Mouse (Mus musculus): ENCODE measurements around the gene Gm10778. TPM values are rescaled to one million over a fixed set of nuclear protein-coding genes. Genes with fewer than 3 reads are reported as not detected.

Gene Gm10778
- polyA plus RNA-seq, 1 experiment from 2014 or later = 8.7 TPM

GRCm38 (mm10) chr10:81605666-81605973, 43.2 kb upstream of the Gm10778 start:
- Histone ChIP-seq H3K4me3 (ENCODE audit: low read depth, low read length) (peak overlapping the region; percentile 55), H3K9ac (replicated peaks; ENCODE audit: low read depth, low read length) (peak overlapping the region; percentile 47), H3K4me1 (ENCODE audit: control insufficient read depth, insufficient read depth, low read length) (peaks cover 12% of the 10 kb centered on the region), H3K36me3 (ENCODE audit: control insufficient read depth, insufficient read depth, low read length) (no peaks in the 10 kb centered on the region), H3K27me3 (ENCODE audit: control insufficient read depth, insufficient read depth, low read length) (no peaks in the 10 kb centered on the region), H3K27ac (ENCODE audit: low read depth, low read length) (peak overlapping the region; percentile 91), H3K4me2 (ENCODE audit: low read depth, low read length) (peak overlapping the region; percentile 71), H3K9me3 (ENCODE audit: control insufficient read depth, low read length) (no peaks in the 10 kb centered on the region)
- ATAC-seq (ENCODE audit: low read depth) = peak; percentile 22
- 3% methylated on average over 14 of the region's 14 CpGs for WGBS

- H3K27me3 ChIP-seq (ENCODE audit: control insufficient read depth, insufficient read depth, low read length) = no peaks in the 10 kb centered on the region
- peaks cover 9% of the 10 kb centered on the region; the same call in 1 of the 2 replicates for H3K4me1 ChIP-seq (ENCODE audit: control insufficient read depth, insufficient read depth, low read length)
- H3K4me2 ChIP-seq (ENCODE audit: low read depth, low read length) = peak within 1 kb of the TSS; percentile 89
- H3K9me3 ChIP-seq (ENCODE audit: control insufficient read depth, low read length) = no peaks in the 10 kb centered on the region
- peak; percentile 85 for ATAC-seq (ENCODE audit: low read depth)
- peak within 1 kb of the TSS; percentile 55 for H3K4me3 ChIP-seq (ENCODE audit: low read depth, low read length)
- peak within 1 kb of the TSS; percentile 53 for H3K9ac ChIP-seq (replicated peaks; ENCODE audit: low read depth, low read length)
- H3K36me3 ChIP-seq (ENCODE audit: control insufficient read depth, insufficient read depth, low read length) = no peaks in the 10 kb centered on the region
- WGBS = under 1% methylated on average over 39 of the region's 39 CpGs
- H3K27ac ChIP-seq (ENCODE audit: low read depth, low read length) = peak within 1 kb of the TSS; percentile 91
Measured at GRCm38 (mm10) chr10:81605974-81606751, 42.7 kb upstream of the Gm10778 start, which contains the start of gene BC025920. Gene BC025920 (plus strand): TSS chr10:81606270.

GRCm38 (mm10) chr10:81608308-81608707, 40.6 kb upstream of the Gm10778 start:
- H3K4me1 ChIP-seq (ENCODE audit: control insufficient read depth, insufficient read depth, low read length) = 0 out of 2 replicates have a peak, but pooled peaks cover 7% of the 10 kb centered on the region
- H3K27ac ChIP-seq (ENCODE audit: low read depth, low read length) = no peak overlapping the region
- no peak overlapping the region for H3K9ac ChIP-seq (replicated peaks; ENCODE audit: low read depth, low read length)
- no peak overlapping the region for H3K4me3 ChIP-seq (ENCODE audit: low read depth, low read length)
- no peaks in the 10 kb centered on the region for H3K9me3 ChIP-seq (ENCODE audit: control insufficient read depth, low read length)
- WGBS = 91% methylated on average over 1 of the region's 1 CpGs
- no peak for ATAC-seq (ENCODE audit: low read depth)
- H3K27me3 ChIP-seq (ENCODE audit: control insufficient read depth, insufficient read depth, low read length) = no peaks in the 10 kb centered on the region
- H3K4me2 ChIP-seq (ENCODE audit: low read depth, low read length) = no peak overlapping the region
- H3K36me3 ChIP-seq (ENCODE audit: control insufficient read depth, insufficient read depth, low read length) = no peaks in the 10 kb centered on the region

- 66% methylated on average over 3 of the region's 3 CpGs for WGBS
- H3K9ac ChIP-seq (replicated peaks; ENCODE audit: low read depth, low read length) = no peak overlapping the region
- H3K4me1 ChIP-seq (ENCODE audit: control insufficient read depth, insufficient read depth, low read length) = no peaks in the 10 kb centered on the region
Measured at GRCm38 (mm10) chr10:81612779-81613178, 36.1 kb upstream of the Gm10778 start.

GRCm38 (mm10) chr10:81615486-81615885, 33.4 kb upstream of the Gm10778 start:
- H3K9ac ChIP-seq (replicated peaks; ENCODE audit: low read depth, low read length) = no peak overlapping the region
- ATAC-seq (ENCODE audit: low read depth) = no peak
- no peaks in the 10 kb centered on the region for H3K4me1 ChIP-seq (ENCODE audit: control insufficient read depth, insufficient read depth, low read length)
- no peak overlapping the region for H3K4me2 ChIP-seq (ENCODE audit: low read depth, low read length)
- H3K4me3 ChIP-seq (ENCODE audit: low read depth, low read length) = no peak overlapping the region
- 31% methylated on average over 6 of the region's 6 CpGs for WGBS
- H3K9me3 ChIP-seq (ENCODE audit: control insufficient read depth, low read length) = no peaks in the 10 kb centered on the region
- H3K36me3 ChIP-seq (ENCODE audit: control insufficient read depth, insufficient read depth, low read length) = no peaks in the 10 kb centered on the region
- H3K27ac ChIP-seq (ENCODE audit: low read depth, low read length) = no peak overlapping the region
- H3K27me3 ChIP-seq (ENCODE audit: control insufficient read depth, insufficient read depth, low read length) = no peaks in the 10 kb centered on the region

More at GRCm38 (mm10) chr10:81612779-81613178, 36.1 kb upstream of the Gm10778 start:
- no peaks in the 10 kb centered on the region for H3K36me3 ChIP-seq (ENCODE audit: control insufficient read depth, insufficient read depth, low read length)
- H3K27ac ChIP-seq (ENCODE audit: low read depth, low read length) = no peak overlapping the region
- no peaks in the 10 kb centered on the region for H3K9me3 ChIP-seq (ENCODE audit: control insufficient read depth, low read length)
- no peak overlapping the region for H3K4me2 ChIP-seq (ENCODE audit: low read depth, low read length)
- no peak for ATAC-seq (ENCODE audit: low read depth)
- H3K27me3 ChIP-seq (ENCODE audit: control insufficient read depth, insufficient read depth, low read length) = no peaks in the 10 kb centered on the region
- H3K4me3 ChIP-seq (ENCODE audit: low read depth, low read length) = no peak overlapping the region

GRCm38 (mm10) chr10:81619976-81620375, 28.9 kb upstream of the Gm10778 start:
- no peak overlapping the region for H3K27ac ChIP-seq (ENCODE audit: low read depth, low read length)
- no peak overlapping the region for H3K4me2 ChIP-seq (ENCODE audit: low read depth, low read length)
- H3K36me3 ChIP-seq (ENCODE audit: control insufficient read depth, insufficient read depth, low read length) = peaks cover 27% of the 10 kb centered on the region
- no peaks in the 10 kb centered on the region for H3K9me3 ChIP-seq (ENCODE audit: control insufficient read depth, low read length)
- ATAC-seq (ENCODE audit: low read depth) = no peak
- WGBS = 88% methylated on average over 5 of the region's 5 CpGs
- H3K4me3 ChIP-seq (ENCODE audit: low read depth, low read length) = no peak overlapping the region
- no peak overlapping the region for H3K9ac ChIP-seq (replicated peaks; ENCODE audit: low read depth, low read length)
- no peaks in the 10 kb centered on the region for H3K4me1 ChIP-seq (ENCODE audit: control insufficient read depth, insufficient read depth, low read length)
- no peaks in the 10 kb centered on the region for H3K27me3 ChIP-seq (ENCODE audit: control insufficient read depth, insufficient read depth, low read length)

GRCm38 (mm10) chr10:81620786-81621185, 28.1 kb upstream of the Gm10778 start:
- no peak overlapping the region for H3K4me2 ChIP-seq (ENCODE audit: low read depth, low read length)
- H3K4me1 ChIP-seq (ENCODE audit: control insufficient read depth, insufficient read depth, low read length) = no peaks in the 10 kb centered on the region
- H3K27me3 ChIP-seq (ENCODE audit: control insufficient read depth, insufficient read depth, low read length) = no peaks in the 10 kb centered on the region
- H3K36me3 ChIP-seq (ENCODE audit: control insufficient read depth, insufficient read depth, low read length) = peaks cover 31% of the 10 kb centered on the region
- H3K27ac ChIP-seq (ENCODE audit: low read depth, low read length) = no peak overlapping the region
- H3K4me3 ChIP-seq (ENCODE audit: low read depth, low read length) = no peak overlapping the region
- H3K9ac ChIP-seq (replicated peaks; ENCODE audit: low read depth, low read length) = no peak overlapping the region
- ATAC-seq (ENCODE audit: low read depth) = no peak
- no peaks in the 10 kb centered on the region for H3K9me3 ChIP-seq (ENCODE audit: control insufficient read depth, low read length)
- WGBS = 66% methylated on average over 9 of the region's 9 CpGs

- Histone ChIP-seq H3K27ac (ENCODE audit: low read depth, low read length) (no peak overlapping the region), H3K9me3 (ENCODE audit: control insufficient read depth, low read length) (no peaks in the 10 kb centered on the region), H3K4me2 (ENCODE audit: low read depth, low read length) (no peak overlapping the region), H3K27me3 (ENCODE audit: control insufficient read depth, insufficient read depth, low read length) (no peaks in the 10 kb centered on the region), H3K9ac (replicated peaks; ENCODE audit: low read depth, low read length) (no peak overlapping the region), H3K4me1 (ENCODE audit: control insufficient read depth, insufficient read depth, low read length) (peaks cover 15% of the 10 kb centered on the region), H3K4me3 (ENCODE audit: low read depth, low read length) (no peak overlapping the region), H3K36me3 (ENCODE audit: control insufficient read depth, insufficient read depth, low read length) (peaks cover 31% of the 10 kb centered on the region)
- 64% methylated on average over 8 of the region's 8 CpGs for WGBS
- ATAC-seq (ENCODE audit: low read depth) = no peak
Measured at GRCm38 (mm10) chr10:81623441-81623840, 25.4 kb upstream of the Gm10778 start.

GRCm38 (mm10) chr10:81626101-81626993, 22.5 kb upstream of the Gm10778 start:
- H3K4me2 ChIP-seq (ENCODE audit: low read depth, low read length) = peak overlapping the region; percentile 91
- H3K4me3 ChIP-seq (ENCODE audit: low read depth, low read length) = peak overlapping the region; percentile 77
- H3K4me1 ChIP-seq (ENCODE audit: control insufficient read depth, insufficient read depth, low read length) = peaks cover 15% of the 10 kb centered on the region
- H3K27ac ChIP-seq (ENCODE audit: low read depth, low read length) = peak overlapping the region; percentile 90; the same call in 1 of the 2 replicates
- H3K9me3 ChIP-seq (ENCODE audit: control insufficient read depth, low read length) = no peaks in the 10 kb centered on the region
- H3K36me3 ChIP-seq (ENCODE audit: control insufficient read depth, insufficient read depth, low read length) = peaks cover 30% of the 10 kb centered on the region
- ATAC-seq (ENCODE audit: low read depth) = no peak; the same call in 1 of the 2 replicates
- H3K27me3 ChIP-seq (ENCODE audit: control insufficient read depth, insufficient read depth, low read length) = no peaks in the 10 kb centered on the region
- H3K9ac ChIP-seq (replicated peaks; ENCODE audit: low read depth, low read length) = peak overlapping the region; percentile 83
- WGBS = 91% methylated on average over 22 of the region's 22 CpGs

Measured in neural tube, embryonic 14.5 days (tissue).